Mouse (Mus musculus) T-helper 17 cell (primary cell): Measurements from ENCODE around the gene Coro1b.
"Not testable (repeated sequence)": the region's sequence is repeated elsewhere in the genome, so short reads cannot be mapped to it uniquely, and the experiment has no call there.

ENCODE experiments used
- in situ Hi-C, 2 experiments: fragments of 300-600 bp; cut with MboI, MseI; formaldehyde crosslinking; loops; 1 replicate in 1 of 2; 2 replicates in 1 of 2; pipeline ENCODE4 v1.15.1; 2025; ENCODE audit warnings: high pct_unique_total_duplicates in 2 of 2

Gene Coro1b

GRCm38 (mm10) chr19:4118350-4118749 is 30.1 kb upstream of the Coro1b start:
- in situ Hi-C loops: loop anchor here in 1 of 2 experiments (10.0 kb wide), 1 partner anchor 386 kb away; no protein-coding TSS in a partner anchor

GRCm38 (mm10) chr19:4119716-4120487 is 28.5 kb upstream of the Coro1b start:
- in situ Hi-C loops: loop anchor here in 1 of 2 experiments (10.0 kb wide), 1 partner anchor 385 kb away; no protein-coding TSS in a partner anchor

GRCm38 (mm10) chr19:4120496-4120895 is 27.9 kb upstream of the Coro1b start:
- in situ Hi-C loops: no loop called here

- in situ Hi-C loops: no loop called here
These were observed 27.2 kb upstream of the Coro1b start for GRCm38 (mm10) chr19:4121097-4121805.

- in situ Hi-C loops: not testable (repeated sequence)
These were observed 26.5 kb upstream of the Coro1b start for GRCm38 (mm10) chr19:4121896-4122295.

DNA sequence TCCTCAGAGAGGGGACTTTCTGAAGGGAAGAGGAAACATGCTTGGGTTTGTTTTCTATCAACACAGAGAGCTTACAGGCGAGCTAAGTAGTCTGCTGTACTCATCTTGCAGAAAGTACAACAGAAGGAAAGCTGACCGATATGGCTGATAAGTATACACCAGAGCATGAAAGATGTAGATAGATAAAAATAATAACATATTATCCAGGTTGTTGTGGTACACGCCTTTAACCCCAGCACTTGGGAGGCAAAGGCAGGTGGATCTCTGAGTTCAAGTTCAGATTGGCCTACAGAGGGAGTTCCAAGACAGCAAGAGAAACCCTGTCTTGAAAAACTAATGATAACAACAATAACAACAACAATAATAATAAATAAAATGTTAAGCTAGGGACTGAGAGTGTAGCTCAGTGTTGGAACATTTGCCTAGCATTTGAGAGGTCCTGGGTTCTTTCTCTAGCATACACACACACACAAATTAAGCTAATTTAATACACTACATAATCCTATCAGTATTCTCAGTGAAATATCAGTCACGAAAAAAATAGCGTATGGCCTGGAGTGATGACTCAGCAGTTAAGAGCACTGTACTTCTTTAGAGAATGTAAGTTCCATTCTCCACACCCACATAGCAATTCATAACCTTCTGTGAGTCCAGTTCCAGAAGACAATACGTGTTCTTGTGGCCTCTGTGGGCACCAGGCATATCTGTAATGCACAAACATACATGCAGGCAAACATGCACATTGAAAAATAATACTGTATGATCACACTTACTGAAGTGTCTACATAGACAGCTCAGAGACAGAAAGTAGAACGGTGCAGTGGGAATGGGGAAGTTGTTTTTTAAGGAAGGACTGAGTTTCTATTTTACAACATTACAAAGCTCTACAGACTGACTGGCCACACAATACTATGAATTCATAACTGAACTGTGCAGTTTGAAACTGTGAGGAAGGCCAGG is 25.7 kb upstream of the Coro1b start:
- in situ Hi-C loops: no loop called here

DNA sequence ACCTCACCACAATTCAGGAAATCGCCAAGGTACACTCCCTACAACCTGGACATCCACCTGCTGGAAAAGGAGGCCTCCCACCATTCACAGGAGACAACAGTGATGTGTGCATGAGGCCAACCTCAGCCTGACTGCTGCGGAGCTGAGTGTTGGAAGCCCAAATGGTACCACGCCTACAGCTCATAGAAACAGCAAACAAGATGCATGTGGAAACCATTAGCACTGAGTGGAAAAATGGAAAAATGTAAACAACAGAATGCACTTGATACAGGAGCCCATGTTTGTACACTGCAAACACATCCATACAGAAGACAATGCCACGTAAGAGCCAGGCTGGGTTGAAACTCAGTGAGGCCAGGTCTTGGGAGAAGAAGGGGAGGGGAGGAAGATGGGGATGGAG is 24.0 kb upstream of the Coro1b start:
- in situ Hi-C loops: no loop called here

- in situ Hi-C loops: not testable (repeated sequence)
These were observed 23.2 kb upstream of the Coro1b start for GRCm38 (mm10) chr19:4125268-4125667.

DNA sequence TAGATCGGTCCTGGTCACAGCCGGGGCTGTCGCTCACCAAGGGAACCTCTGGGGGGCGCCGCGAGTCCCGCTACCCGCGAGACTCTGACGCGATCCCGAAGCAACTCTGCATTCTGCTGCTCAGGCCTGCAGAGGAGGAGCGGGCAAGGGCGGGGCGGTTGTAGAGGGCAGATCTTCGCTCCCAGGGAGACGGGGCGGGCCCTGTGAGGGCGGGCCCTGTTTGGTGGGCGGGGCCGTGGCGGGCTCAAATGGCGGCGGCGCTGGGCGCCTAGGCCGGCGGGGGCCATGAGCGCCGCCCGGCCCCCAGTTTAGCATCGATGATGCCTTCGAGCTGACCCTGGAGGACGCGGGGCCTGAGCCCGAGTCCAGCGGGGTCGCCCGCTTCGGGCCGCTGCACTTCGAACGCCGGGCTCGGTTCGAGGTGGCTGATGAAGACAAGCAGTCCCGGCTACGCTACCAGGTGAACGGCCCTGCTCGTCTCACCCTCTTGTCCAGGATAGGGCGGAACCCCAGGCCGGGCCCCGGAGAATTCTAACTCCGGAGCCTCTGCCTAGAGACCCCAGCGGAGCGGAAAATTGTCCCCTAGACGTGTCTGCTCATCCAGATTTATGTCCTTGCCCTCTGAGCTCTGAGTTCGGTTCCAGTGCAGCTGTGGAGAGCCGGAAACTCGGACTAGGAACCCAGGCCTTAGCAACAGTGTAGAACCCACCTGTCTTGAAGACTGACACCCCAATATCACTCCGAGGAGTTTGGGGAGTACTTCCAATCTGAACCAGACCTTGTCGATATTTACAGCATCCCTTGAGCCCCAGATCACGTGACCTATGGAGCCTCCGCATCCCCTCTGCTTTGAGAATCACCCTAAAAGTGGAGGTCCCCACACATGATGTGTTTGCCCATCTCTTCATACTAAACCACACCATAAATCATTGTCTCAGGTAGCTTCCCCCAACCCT is 22.4 kb upstream of the Coro1b start, which contains the start of gene Aip:
Aip (minus strand) TSS at position 118 of the 956 bp plus-strand sequence.
- in situ Hi-C loops: no loop called here

DNA sequence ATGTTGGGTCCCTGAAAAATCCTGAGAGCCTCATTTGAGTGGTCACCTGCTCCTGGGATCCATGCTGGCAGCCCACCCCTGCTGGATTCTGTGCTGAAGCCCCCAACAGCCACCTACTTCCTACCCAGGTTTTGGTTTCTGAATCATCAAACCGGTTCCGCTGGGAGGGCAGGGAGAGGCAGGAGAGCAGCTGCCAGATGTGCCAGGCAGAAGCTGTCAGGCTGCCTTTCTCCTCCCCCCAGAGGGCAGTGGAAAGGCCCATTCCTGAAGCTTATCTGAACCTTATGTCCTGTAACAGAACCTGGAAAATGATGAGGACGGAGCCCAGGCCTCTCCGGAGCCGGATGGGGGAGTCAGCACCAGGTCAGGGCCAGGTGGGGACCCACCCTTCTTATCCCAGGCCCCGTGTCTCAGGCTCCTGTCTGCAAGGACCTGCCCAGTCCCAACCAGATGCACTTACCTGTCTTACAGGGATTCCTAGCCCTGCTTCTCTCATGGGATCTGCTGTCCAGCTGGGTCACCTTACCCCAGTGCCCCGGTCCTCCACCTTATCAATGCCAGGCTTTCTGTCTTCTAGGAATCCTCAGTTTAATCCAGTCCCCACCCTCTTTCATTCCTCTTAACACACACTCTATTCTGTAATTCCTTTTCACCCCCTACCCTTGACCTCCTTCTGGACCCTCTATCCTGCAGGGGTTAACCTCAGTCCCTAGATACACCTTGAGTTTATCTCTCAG is 21.5 kb upstream of the Coro1b start:
- in situ Hi-C loops: no loop called here

- in situ Hi-C loops: no loop called here
These were observed 19.0 kb upstream of the Coro1b start for GRCm38 (mm10) chr19:4129462-4129861.

DNA sequence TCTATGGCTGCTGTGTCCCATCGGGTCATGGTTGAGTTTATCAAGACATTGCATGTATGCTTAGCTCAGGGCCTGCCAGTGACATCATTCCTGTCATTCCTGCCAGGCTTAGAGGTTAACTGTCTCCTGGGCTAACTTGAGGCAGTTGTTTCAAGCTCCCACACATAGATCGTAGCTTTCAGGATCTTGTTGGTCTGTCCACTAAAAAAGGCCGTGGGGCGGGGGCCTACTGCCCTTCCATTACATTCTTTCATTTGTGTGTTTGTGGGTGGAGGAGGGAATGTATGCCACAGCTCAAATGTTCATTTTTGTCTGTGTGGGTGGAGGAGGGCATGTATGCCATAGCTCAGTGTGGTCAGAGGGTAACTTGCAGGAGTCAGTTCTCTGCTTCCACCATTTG is 18.3 kb upstream of the Coro1b start:
- in situ Hi-C loops: no loop called here

- in situ Hi-C loops: no loop called here
These were observed 17.3 kb upstream of the Coro1b start for GRCm38 (mm10) chr19:4131075-4131474.

DNA sequence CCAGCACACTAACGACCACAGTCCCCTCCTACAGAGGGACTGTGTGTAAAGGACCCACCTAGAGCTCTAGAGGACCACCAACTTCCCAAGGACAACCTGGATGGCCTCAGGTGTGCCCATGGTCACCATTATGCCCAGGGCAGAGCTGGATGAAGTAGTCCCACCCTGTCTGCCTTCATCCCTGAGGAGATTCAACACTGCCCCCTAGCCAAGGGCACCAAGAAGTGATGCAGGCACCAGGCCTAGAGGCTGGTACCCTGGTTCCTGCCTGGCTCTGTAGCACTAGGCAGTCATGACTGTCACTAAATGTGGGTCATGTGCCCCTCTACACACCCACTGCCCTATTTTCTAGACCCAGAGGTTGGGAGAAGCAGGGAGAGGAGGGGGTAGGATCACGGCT is 16.7 kb upstream of the Coro1b start:
- in situ Hi-C loops: no loop called here

DNA sequence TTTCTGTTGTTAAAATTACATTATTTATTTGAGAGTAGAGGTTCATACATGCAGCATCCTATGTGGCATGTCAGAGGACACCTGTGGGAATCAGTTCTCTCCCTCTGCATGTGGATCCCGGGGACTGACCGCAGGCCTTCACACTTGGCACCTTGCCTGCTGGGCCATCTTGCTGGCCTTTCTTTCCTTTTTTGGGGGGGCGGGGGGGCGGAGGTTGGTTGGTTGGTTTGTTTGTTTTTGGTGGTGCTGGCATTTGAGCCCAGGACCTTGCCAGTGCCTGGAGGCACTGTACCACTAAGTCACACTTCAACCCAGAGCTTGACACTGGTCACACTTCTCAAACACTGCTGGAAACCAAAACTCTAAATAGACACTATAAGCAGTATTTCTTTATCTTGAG is 14.1 kb upstream of the Coro1b start:
- in situ Hi-C loops: no loop called here

DNA sequence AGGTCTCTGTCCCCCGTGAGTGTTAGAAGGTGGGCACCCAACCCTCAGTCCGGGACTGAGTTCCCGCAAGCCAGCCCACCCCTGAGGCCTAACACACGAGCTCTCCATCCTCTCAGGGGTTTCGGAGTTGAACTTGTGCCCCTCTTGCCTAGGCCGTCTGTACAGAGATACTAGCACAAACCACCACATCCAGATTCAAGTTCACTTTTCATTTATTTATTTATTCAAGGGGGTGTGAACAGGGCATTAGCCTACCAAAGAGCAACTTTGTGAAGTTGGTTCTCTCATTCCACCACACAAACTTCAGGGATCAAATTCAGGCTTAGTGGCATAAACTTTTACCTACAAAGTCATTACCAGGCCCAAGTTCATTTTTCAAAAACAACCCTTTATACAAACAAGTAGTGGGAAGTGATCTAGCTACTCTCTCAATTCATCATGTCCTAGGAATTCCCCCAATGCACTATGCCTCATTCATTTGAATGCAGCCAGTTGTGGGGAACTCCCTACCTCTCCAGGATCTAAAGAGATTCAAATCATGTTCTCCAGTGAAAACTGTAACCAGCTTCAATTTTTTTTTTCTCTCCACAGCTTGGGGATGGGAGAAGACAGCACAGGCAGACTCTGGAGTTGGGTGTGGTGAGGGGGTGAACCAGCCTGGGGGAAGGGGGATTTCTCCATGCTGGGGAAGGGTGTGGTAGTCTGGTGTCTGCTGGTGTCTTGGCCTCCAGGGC is 13.0 kb upstream of the Coro1b start:
- in situ Hi-C loops: not testable (repeated sequence)

DNA sequence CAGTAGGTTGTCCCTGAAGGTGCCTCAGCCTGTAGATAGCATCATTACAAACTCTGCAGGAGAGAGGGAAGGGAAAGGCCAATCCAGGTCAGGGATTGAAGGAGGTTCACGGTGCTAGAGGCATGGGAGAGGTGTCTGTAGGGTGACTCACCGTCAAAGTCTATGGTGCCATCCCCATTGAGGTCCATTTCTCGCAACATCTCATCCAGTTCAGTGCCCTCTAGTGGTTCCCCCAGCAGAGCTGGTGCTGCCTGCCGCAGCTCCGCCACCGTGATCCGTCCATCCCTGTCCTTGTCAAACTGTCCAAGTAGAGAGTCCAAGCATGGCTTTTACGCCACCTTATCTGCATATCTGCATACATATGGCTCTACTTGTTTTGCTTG is 12.5 kb upstream of the Coro1b start:
- in situ Hi-C loops: not testable (repeated sequence)

DNA sequence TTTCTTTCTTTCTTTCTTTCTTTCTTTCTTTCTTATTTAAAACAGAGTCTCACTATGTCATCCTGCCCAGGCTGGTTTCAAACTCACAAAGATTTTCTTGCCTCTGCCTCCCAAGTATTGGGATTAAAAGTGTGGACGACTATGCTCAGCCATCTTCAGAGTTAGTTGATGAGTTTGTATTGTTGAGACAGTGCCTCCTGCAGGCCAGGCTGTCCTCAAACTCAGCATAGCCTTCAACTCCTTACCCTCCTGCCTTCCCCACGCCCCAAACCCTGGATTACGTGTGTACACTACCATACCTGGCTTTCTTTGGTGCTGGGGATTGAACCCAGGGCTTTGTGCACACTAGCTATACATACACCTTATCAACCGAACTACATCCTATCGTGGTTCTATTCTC is 12.0 kb upstream of the Coro1b start:
- in situ Hi-C loops: no loop called here

DNA sequence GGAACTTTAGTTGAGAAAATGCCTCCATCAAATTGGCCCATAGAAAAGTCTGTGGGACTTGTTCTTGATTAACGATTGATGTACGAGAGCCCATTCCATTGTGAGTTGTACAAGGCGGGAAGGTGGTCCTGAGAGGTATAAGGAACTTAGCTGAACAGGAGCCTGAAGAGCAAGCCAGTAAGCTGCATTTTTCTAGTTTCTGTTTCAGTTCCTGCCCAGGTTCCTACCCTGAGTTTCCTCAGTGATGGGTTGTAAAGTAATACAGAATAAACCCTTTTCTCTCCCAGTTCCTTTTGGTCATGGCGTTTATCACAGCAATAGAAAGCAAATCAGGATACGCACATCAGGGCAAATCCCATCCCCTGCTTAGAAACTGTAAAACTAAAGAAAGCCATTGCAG is 10.5 kb upstream of the Coro1b start:
- in situ Hi-C loops: no loop called here
